Mouse (Mus musculus) left cerebral cortex, postnatal 14 days (tissue): ENCODE measurements around the gene Ehd1. TPM values are rescaled to one million over a fixed set of nuclear protein-coding genes. Genes with fewer than 3 reads are reported as not detected.

ENCODE experiments used
- DNase-seq, 2 experiments: peaks; one replicate each; pipeline ENCODE4 v3.0.0; 2021 to 2022; ENCODE audit warnings: low spot score in 2 of 2, mixed read lengths in 1 of 2
- intact Hi-C: fragments of 180-260 bp; cut with DNase I; formaldehyde crosslinking; loops from one replicate; pipeline ENCODE4 v1.15.1; 2025
- total RNA-seq, 2 experiments: library from RNA; stranded (reverse); gene quantifications; 2 replicates each; pipeline ENCODE4 v1.2.3; 2021

The Ehd1 gene
- total RNA-seq, 2 experiments from 2014 or later = 44.2 to 51.7 TPM

- intact Hi-C loops = no loop called here
- DNase-seq = no peak
Measured at GRCm38 (mm10) chr19:6314513-6314912, 38.0 kb downstream of the Ehd1 start.

DNA sequence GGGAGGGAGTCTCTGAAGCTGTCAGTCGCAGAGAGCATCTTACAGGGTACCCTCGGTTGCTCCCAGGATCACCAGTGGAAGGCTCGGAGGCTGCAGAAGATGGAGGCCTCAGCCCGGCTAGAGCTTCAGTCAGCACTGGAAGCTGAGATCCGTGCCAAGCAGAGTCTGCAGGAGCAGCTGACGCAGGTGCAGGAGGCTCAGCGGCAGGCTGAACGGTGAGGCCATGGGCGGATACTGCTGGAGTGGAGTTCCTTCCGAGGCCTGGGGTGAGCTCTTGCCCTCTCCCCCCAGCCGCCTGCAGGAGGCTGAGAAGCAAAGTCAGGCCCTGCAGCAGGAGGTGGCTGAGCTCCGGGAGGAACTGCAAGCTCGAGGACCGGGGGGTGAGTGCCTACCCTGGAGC, 39.0 kb downstream of the Ehd1 start:
- intact Hi-C loops = no loop called here
- DNase-seq = no peak

DNA sequence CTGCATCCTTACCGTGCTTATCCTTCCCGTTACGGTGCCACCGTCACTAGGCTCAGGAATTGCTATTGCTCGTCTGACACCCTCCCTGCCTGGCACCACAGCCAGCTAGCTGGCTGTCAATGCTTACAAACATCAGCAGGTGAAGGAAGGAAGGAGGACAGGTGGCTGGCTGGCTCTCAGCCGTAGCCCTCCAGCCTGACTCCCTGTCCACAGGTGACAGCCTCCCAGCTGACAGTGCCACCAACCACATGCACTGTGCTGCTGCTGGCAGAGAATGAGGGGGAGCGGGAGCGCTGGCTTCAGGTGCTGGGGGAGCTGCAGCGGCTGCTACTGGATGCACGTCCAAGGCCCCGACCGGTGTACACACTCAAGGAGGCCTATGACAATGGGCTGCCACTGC, 41.6 kb downstream of the Ehd1 start:
- no peak for DNase-seq
- intact Hi-C loops = no loop called here

GRCm38 (mm10) chr19:6321358-6321757, 44.8 kb downstream of the Ehd1 start:
- intact Hi-C loops = no loop called here
- no peak for DNase-seq

GRCm38 (mm10) chr19:6321786-6322621, 45.5 kb downstream of the Ehd1 start:
- no peak for DNase-seq
- intact Hi-C loops = no loop called here

DNA sequence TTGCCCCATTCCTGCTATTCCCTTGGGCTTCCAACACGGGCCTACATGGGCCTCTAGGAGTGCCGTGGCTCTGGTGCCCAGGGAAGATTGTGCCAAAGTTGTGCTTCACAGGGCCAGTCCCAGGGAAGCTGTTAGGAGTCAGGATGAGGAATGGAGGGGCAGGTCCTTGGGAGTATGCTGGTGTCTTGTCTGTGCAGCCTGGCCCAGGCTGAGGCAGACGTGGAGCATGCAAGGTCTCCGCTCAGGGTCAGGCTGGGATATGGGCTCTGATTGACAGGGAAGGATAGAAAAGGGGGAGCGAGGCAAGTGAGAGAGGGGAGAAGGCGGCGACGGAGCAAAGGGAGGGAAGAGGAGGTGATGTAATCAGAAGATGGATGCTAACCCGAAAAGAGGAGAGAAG, 48.2 kb downstream of the Ehd1 start:
- intact Hi-C loops = no loop called here
- no peak for DNase-seq

DNA sequence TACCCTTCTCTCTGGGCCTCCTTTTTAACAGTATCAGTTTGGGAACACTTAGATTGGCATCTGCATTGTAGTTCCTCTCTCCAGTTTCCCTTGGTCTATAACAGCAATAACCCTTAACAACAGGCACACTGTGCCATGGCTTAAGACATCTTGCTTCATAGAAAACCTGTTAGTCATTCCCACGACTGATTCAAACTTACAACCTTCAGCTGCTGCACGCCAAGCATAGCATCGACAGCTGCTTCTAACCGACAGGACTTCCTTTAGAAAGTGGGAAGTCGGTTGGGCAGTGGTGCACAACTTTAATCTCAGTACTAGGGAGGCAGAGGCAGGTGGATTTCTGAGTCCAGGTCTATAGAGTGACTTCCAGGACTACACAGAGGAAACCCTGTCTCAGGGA, 54.7 kb downstream of the Ehd1 start:
- no peak for DNase-seq
- intact Hi-C loops = loop anchor here (2.0 to 10.0 kb wide), 2 partner anchors 62 to 246 kb away; partner anchors contain the start of genes Cdca5, Gm28374, Tmem262 and Zfpl1

DNA sequence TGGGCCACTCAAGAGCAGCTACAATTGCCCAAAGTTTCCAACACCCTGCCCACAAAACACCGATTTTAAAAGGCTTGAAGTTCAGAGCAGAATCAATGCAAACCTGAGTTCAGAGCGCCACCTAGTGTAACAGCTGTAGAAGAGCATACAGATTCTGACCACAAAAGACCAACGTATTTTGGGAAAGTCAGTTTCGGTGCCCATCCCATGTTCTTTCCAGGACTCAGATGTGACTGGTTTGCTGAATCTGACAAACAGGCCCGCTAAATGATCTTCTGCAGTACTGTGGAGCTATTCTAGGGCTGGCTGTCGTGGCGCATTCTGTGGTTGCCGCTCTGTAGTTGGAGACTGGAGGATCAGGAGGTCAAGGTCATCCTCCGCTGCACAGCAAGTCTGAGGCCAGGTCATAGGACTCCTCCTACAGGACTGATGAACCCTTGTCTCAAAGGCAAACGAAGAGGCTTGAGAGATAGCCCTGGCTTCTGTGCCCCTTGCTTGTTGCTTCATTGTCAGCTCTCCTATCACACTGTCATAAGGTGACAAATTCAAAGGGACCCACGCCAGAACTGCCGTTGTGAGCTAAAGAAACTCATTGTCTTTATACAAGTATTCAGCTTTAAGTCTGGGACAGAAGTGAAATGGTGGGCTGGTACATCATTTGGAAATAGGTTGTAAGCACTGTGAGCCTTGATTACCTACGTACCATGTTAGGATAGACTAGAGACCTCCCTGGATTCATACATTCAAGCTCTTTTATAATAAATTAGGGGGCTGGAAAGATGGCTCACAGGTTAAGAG, 55.4 kb downstream of the Ehd1 start:
- intact Hi-C loops = loop anchor here (2.0 to 10.0 kb wide), 2 partner anchors 63 to 247 kb away; partner anchors contain the start of genes Cdca5, Gm28374, Tmem262 and Zfpl1
- peak; percentile 53 to 67 for DNase-seq

DNA sequence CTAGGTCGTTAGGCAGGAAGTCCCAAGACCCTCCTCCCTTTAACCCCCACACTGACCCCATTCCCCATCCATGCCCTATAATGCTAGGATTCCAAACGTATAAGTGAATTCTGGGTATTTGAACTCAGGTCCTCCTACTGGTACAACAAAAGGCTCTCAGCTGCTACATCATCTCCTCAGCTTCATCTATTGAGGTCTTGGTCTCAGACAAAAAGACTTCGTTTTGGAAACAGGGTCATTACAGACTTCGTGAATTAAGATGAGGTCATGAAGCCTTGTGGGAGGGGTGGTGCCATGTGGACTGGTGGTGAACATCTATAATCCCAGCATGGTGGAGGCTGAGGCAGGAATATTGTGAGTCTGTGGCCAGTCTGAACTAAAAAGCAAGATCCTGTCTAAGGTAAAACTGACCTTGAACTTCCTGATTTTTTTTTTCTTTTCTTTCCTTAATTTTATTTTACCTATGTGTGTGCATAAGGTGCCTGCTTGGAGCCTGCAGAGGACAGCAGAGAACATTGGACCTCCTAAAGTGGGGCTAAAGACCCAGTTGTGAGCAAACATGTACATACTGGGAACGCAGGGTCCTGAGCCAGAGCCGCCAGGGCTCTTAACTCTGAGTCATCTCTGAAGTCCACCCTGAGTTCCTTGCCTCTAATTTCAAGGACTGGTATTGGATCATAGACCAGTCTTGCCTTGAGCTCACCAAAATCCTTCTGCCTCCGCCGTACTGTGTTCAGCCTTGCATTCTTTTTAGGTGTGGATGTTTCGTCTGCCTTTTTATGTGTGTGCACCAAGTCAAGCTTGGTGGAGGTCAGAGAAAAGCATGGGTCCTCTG, 57.5 kb downstream of the Ehd1 start:
- no peak for DNase-seq
- intact Hi-C loops = loop anchor here (10.0 kb wide), 1 partner anchor 249 kb away; the partner anchor contains the start of genes Cdca5, Gm28374, Tmem262 and Zfpl1

GRCm38 (mm10) chr19:6334673-6335457, 58.3 kb downstream of the Ehd1 start, which contains the start of gene Men1:
Men1 (plus strand) TSS chr19:6334979.
- intact Hi-C loops = loop anchor here (10.0 kb wide), 1 partner anchor 250 kb away; the partner anchor contains the start of genes Cdca5, Gm28374, Tmem262 and Zfpl1
- peak; percentile 96 to 97 for DNase-seq

- DNase-seq = no peak
- intact Hi-C loops = loop anchor here (10.0 kb wide), 1 partner anchor 251 kb away; the partner anchor contains the start of genes Cdca5, Gm28374, Tmem262 and Zfpl1
Measured at GRCm38 (mm10) chr19:6335458-6335827, 58.9 kb downstream of the Ehd1 start.

DNA sequence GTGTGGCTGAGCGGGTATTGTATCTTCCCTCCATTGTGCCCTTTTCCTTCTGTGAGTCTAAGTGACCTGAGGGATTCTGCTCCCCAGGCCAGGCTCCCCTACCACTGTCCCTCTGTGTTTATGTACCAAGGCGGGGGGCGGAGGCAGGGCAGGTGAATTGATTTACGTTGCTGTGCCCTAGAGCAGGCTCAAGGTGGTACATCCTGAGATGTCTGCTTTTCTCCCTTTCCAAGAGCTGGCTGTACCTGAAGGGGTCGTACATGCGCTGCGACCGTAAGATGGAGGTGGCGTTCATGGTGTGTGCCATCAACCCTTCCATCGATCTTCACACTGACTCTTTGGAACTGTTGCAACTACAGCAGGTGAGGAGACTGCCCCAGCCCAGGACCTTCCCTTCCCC, 60.4 kb downstream of the Ehd1 start:
- intact Hi-C loops = loop anchor here (10.0 kb wide), 1 partner anchor 252 kb away; the partner anchor contains the start of genes Cdca5, Gm28374, Tmem262 and Zfpl1
- DNase-seq = no peak

DNA sequence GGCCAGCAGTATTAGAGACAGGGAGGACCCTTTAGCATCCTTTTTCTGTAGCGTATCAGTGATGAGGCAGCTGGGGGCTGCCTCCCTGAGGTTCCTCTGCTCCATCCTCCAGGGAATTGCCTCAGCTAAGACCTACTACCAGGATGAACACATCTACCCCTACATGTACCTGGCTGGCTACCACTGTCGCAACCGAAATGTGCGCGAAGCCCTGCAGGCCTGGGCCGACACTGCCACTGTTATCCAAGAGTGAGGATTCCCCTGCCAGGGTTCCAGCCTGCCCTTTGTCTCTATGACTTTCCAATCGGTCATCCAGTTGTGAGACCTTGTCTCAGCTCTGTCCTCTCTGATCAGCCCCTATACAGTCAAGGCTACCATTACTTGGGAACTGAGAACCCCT, 61.6 kb downstream of the Ehd1 start:
- DNase-seq = no peak
- intact Hi-C loops = loop anchor here (10.0 kb wide), 1 partner anchor 253 kb away; the partner anchor contains the start of genes Cdca5, Gm28374, Tmem262 and Zfpl1

- intact Hi-C loops = loop anchor here (10.0 kb wide), 1 partner anchor 254 kb away; the partner anchor contains the start of genes Cdca5, Gm28374, Tmem262 and Zfpl1
- no peak for DNase-seq
Measured at GRCm38 (mm10) chr19:6338716-6339115, 62.2 kb downstream of the Ehd1 start.

DNA sequence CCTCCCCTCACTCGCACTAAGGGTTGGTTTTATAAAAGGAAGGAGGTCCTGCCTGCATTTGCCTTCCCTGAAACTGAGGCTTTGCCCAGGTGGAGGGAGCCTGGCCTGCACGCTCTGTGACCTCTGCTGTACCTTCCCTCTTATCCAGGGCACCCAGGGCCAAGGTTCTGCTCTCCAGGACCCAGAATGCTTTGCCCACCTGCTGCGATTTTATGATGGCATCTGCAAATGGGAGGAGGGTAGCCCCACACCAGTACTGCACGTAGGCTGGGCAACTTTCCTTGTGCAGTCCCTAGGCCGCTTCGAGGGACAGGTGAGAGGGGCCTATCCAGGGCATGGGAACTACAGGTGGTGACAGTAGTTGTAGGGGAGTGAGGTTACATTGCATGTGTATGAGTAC, 62.7 kb downstream of the Ehd1 start:
- intact Hi-C loops = loop anchor here (10.0 kb wide), 1 partner anchor 254 kb away; the partner anchor contains the start of genes Cdca5, Gm28374, Tmem262 and Zfpl1
- no peak for DNase-seq

DNA sequence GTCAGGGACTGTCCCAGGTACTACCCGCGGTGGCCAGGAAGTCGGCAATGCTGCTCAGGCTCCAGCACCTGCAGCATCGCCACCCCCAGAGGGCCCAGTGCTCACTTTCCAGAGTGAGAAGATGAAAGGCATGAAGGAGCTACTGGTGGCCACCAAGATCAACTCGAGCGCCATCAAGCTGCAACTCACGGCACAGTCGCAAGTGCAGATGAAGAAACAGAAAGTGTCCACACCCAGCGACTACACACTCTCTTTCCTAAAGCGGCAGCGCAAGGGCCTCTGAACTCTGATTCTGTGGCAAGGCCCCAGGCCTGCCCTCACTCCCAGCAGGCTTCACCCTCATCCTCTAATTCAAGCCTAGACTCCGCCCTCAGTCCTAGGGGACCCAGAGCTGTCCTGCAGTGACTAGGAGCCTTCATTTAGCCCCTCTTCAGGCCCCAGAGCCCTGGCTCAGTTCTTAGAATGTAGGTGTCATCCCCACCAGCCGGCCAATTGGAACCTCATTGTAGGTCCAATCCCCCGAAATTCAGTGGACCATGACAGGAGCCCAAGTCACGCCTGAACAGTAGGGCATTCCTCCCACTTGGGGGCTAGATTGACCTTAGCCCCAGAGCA, 63.5 kb downstream of the Ehd1 start:
- intact Hi-C loops = loop anchor here (10.0 kb wide), 1 partner anchor 255 kb away; the partner anchor contains the start of genes Cdca5, Gm28374, Tmem262 and Zfpl1
- no peak for DNase-seq
